Mouse (Mus musculus) stomach, adult 2 months (tissue): ENCODE data around the gene Ppp4r2. TPM values are rescaled to one million over a fixed set of nuclear protein-coding genes. Genes with fewer than 3 reads are reported as not detected.

Source experiments
- polyA plus RNA-seq: library from polyadenylated mRNA; depleted of rRNA; stranded (reverse); fragments of >200 nt; gene quantifications from 2 replicates; pipeline ENCODE4 v1.2.3, GENCODE M21; 2012; rRNA removed

Gene Ppp4r2
- 2.7 and 4.0 TPM in 2 replicates for polyA plus RNA-seq

GRCm38 (mm10) chr6:100833355-100833754, at the start of gene Ppp4r2:
Ppp4r2 (plus strand) TSS chr6:100833622.

Other genes starting within 250 kb of the Ppp4r2 start
- 1.5 and 1.8 TPM in 2 replicates for gene Shq1, start 162.5 kb upstream of the Ppp4r2 start, polyA plus RNA-seq
- 0.84 and 1.00 TPM in 2 replicates for gene Gxylt2, start 128.9 kb upstream of the Ppp4r2 start, polyA plus RNA-seq